Mouse (Mus musculus) central nervous system, embryonic 14 days (tissue): ENCODE results near the gene Defb45. TPM values are rescaled to one million over a fixed set of nuclear protein-coding genes. Genes with fewer than 3 reads are reported as not detected.

ENCODE experiments used
- polyA plus RNA-seq: library from polyadenylated mRNA; depleted of rRNA; stranded (reverse); fragments of >200 nt; gene quantifications from 2 replicates; pipeline ENCODE4 v1.2.3, GENCODE M21; 2012; rRNA removed

Defb45 gene
- polyA plus RNA-seq = not detected in 2 replicates

GRCm38 (mm10) chr2:152599299-152599698 lies at the start of gene Defb45:
Defb45 (minus strand) TSS chr2:152599399.

GRCm38 (mm10) chr2:152626774-152627591 lies 27.8 kb upstream of the Defb45 start, which contains the start of gene Rem1:
Rem1 (plus strand) TSS chr2:152626951.

DNA sequence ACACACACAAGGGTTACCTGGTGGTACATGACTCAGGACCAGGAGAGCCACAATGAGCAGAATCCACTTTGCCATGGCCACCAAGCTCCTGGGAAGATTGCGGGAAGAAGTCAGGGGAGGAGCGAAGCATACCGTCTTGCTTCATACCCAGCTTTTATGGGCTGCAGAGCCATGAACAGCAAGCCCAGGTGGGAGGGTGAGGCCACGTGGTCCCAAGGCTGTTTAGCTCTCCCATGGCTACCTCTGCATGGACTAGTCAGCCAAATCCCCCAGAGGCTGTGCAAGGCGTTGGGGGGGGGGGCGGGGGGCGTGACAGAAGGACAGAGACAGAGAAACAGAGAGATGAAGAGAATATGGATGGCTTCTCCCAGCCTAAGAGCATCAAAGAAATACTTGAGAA lies 23.8 kb upstream of the Defb45 start, which contains the start of gene Defb25:
TSS of gene Defb25 (minus strand) at position 101 of the 400 bp plus-strand sequence.

GRCm38 (mm10) chr2:152604057-152604456 lies 4.9 kb upstream of the Defb45 start, which contains the start of gene Defb36:
Defb36 (plus strand) TSS chr2:152604327.

GRCm38 (mm10) chr2:152580107-152580506 lies 19.1 kb downstream of the Defb45 start, which contains the start of gene Defb19:
Defb19 (minus strand) TSS chr2:152580312.

DNA sequence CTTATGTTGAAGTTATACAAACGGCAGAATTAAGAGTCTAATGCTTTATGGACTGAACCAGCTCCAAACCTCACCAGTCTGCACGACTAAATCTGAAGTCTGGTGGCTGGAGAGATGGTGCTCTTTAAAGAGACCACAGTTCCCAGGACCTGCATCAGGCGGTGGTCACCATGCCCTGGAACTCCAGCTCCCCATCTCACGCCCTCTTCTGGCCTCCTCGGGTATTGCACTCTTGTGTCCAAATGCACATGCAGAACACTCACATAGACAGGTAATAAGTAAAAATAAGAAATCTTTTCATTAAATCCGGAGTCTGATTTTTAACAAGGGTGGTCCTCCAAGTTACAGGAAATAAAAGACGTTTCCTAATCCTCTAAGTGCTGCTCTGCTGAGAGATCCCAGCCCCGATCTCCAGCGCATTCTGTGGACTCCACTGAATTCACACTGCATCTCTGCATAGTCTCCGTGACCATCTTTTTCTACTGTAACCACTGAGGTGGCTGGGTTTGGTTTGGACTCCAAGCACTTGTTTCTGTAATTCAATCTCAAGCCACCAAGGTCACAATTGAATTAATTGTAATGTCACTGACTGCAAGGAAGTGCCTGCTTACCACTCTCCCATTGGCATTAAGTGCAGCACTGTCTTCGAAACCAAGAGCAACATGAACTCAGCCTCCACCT lies 26.9 kb downstream of the Defb45 start, which contains the start of gene Defb21:
TSS of gene Defb21 (plus strand) at position 631 of the 681 bp plus-strand sequence.

GRCm38 (mm10) chr2:152569038-152569437 lies 30.2 kb downstream of the Defb45 start, which contains the start of gene Gm17416:
Gm17416 (plus strand) TSS chr2:152569338.

Other genes with a start within 250 kb of the Defb45 start
- gene Nrsn2, start 222.8 kb downstream of the Defb45 start, polyA plus RNA-seq = 21.5 and 24.8 TPM in 2 replicates
- 84.0 and 84.5 TPM in 2 replicates for gene Sox12, start 201.3 kb downstream of the Defb45 start, polyA plus RNA-seq
- 20.1 and 21.6 TPM in 2 replicates for gene Zcchc3, start 184.4 kb downstream of the Defb45 start, polyA plus RNA-seq
- 2.2 and 2.6 TPM in 2 replicates for gene 6820408C15Rik, start 183.8 kb downstream of the Defb45 start, polyA plus RNA-seq
- gene Defb23, start 134.8 kb downstream of the Defb45 start, polyA plus RNA-seq = not detected in 2 replicates
- gene Defb20, start 122.3 kb downstream of the Defb45 start, polyA plus RNA-seq = 0.09 TPM in 1 of 2 replicates, not detected in the other
- gene Defb22, start 109.3 kb downstream of the Defb45 start, polyA plus RNA-seq = not detected in 2 replicates
- not detected in 2 replicates for gene Defb26, start 87.7 kb downstream of the Defb45 start, polyA plus RNA-seq
- gene Defb28, start 81.1 kb downstream of the Defb45 start, polyA plus RNA-seq = not detected in 2 replicates
- gene Defb29, start 59.3 kb downstream of the Defb45 start, polyA plus RNA-seq = not detected in 2 replicates
- not detected in 2 replicates for gene Gm17416, start 30.1 kb downstream of the Defb45 start, polyA plus RNA-seq
- not detected in 2 replicates for gene Defb21, start 26.7 kb downstream of the Defb45 start, polyA plus RNA-seq
- not detected in 2 replicates for gene Defb19, start 19.1 kb downstream of the Defb45 start, polyA plus RNA-seq
- gene Defb36, start 4.9 kb upstream of the Defb45 start, polyA plus RNA-seq = not detected in 2 replicates
- gene Defb25, start 23.7 kb upstream of the Defb45 start, polyA plus RNA-seq = not detected in 2 replicates
- gene Rem1, start 27.6 kb upstream of the Defb45 start, polyA plus RNA-seq = 0.41 and 0.84 TPM in 2 replicates
- 172 and 175 TPM in 2 replicates for gene H13, start 70.1 kb upstream of the Defb45 start, polyA plus RNA-seq
- gene Mcts2, start 87.6 kb upstream of the Defb45 start, polyA plus RNA-seq = 25.2 and 27.7 TPM in 2 replicates
- gene Id1, start 136.9 kb upstream of the Defb45 start, polyA plus RNA-seq = 133 and 168 TPM in 2 replicates
- 3.8 and 5.3 TPM in 2 replicates for gene Cox4i2, start 154.8 kb upstream of the Defb45 start, polyA plus RNA-seq
- gene Bcl2l1, start 232.3 kb upstream of the Defb45 start, polyA plus RNA-seq = 93.5 and 103 TPM in 2 replicates
- gene Tpx2, start 248.6 kb upstream of the Defb45 start, polyA plus RNA-seq = 31.7 and 43.4 TPM in 2 replicates